Mouse (Mus musculus) ovary, postnatal 14 days (tissue): Measurements from ENCODE around the gene Tbcel.

Source experiments
- DNase-seq: peaks from one replicate; pipeline ENCODE4 v3.0.0; 2022; ENCODE audit warnings: low spot score

The Tbcel gene

DNA sequence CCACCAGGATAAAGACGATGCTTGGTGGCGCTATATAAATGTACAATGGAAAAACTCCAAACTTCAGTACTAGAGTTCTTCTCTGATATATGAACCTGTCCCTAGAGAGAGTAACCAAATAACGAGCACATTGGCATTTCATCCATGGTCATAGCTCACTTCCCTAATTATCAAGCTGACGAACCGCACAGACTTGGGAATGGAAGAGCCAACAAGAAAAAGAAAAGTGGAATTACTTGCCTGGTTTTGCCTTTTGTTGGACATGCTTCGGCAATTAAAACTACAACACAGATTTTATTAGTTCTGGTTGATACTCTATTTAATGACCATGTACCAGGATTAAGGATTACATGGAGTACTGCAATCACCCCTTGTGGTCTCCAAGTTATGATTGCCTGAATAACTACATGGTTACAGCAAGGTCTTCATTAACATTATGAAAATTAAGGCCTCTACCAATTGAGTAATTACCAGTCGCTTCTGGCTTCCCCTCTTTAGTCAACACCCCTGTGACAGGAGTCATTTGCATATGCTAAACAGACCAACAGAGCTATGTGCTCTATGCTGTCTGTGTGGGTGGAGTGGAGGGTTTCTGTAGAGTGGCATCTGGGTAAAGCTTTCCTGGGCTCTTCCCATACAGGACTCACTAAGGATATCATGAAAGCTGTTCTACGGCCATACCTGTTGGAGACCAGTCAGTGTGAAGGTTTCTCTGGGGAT lies 124.8 kb downstream of the Tbcel start:
- no peak for DNase-seq

DNA sequence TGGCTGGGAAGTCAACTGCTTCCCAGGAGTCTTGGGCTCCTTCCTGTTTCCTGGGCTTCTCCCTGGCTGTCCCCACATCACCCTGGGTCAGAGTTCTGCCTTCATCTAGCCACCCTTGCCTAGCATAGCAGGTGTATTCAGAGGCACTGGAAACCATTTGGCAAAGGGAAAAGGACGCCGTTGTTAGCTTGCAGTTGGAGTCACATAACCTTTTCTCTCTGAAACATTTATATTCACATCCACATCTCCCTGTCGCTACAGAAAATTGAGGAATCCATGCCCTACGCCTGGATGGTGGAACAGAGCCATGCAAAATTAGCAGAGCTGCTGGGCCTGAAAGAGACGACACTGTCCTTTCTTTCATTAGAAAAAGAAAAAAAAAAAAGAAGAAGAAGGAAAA lies 125.5 kb downstream of the Tbcel start:
- DNase-seq, result no peak

DNA sequence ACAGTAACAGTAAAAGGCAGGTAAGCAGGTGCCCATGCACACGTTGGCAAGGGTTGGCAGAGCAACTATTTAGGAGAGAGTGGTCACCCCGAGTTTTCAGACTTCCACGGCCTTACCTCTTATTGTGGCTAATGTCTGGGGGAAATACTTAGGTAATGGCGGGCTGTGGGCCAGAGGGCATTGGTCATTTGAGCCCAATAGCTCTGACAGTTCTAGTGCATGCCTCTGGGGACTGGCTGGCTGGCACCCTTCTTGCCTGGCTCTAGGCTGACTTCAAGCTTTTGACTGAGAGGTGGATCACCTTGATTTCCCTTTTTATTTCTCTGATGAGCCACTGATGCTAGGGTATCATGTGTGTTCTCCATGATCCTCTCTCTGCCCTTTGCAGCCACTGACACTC lies 129.5 kb downstream of the Tbcel start:
- no peak for DNase-seq

DNA sequence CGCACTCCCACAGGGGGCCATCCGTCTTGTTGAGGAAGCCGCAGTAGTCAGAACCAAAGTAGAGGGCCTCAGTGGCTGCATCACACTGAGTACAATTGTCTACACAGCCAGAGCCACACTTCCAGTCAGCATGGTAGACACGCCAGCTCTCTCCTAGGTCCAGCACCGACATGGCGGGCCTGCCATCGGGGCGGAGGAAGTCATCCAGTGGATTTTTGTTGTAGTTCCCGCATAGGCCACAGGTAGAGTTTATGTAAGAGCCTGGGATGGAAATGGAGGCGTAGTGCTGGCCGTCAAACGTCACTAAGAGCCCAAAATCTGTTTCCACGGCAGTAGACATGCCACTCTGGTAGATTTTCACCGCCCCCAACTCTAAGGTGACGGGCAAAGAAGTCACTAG lies 130.0 kb downstream of the Tbcel start:
- DNase-seq, result no peak

DNA sequence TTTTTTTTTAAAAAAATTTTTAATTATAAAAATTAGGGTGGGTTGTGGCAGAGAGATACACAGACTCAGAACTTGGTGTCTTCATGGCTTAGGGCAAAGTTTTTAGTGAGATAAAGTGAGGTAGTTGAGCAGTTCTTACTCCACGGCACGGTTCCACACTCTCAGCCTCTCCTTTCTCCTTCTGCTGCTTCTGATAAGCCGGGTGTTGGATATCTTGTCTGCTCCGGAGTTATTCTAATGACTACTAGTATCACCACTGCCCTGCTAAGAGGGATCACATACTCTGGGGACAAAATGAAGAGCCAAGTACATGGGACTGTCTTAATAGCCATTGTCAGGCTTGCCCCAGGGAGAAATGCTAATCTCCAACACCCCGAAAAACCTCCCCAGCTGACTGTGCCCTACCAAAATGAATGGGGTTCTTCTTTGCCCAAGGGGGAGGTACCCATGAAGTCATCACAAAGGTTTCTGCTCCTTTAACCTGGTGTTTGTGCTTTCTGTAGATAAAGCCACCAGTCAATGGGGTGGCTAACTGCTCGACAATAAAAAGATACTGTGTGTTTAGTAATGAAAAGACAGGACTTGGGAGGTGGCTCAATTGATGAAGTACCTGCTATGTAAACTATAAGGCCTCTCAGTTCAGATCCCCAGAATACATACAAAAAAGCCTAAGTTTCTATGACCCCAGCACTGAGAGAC lies 135.8 kb downstream of the Tbcel start:
- no peak for DNase-seq
